10 mouse cellular contexts compared by ENCODE assay signal in the genomic region with DNA sequence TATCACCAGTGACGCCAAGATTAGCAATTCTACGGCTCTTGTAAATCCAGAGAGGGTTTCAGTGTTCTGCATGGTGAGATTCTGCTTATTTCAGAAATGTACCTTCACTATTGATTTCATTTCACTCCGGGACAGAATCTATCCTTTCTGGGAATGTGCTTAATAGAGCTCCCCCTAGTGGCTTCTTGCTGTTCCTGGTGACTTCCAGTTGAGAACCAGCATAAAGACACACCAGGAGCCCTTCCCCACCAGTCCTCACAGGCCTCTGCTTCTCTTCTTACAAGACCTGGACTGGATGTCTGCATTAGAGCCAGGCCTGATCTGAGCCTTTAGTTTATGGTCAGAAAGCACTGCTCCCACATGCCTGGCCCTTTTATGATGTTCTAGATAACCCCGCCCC. TPM values are rescaled to one million over a fixed set of nuclear protein-coding genes. Genes with fewer than 3 reads are reported as not detected.
A peak's percentile ranks its signal among the peaks of the same experiment; 100 is the strongest.
DNase-seq lines count a peak whose midpoint lies in the region; ATAC-seq lines count a peak whose summit lies in the region.
"Had no signal": no experiment of that assay in that cellular context is flagged by ENCODE, and none has a peak within 500 bp of the region (broad histone marks: within the 10 kb centered on the region; RNA-seq: fewer than 3 reads in every experiment).

No protein-coding gene starts in this region.

- no peak overlapping the region for H3K9ac ChIP-seq in heart, embryonic 12.5 days
- H3K9ac ChIP-seq: embryonic facial prominence, embryonic 12.5 days; lung, embryonic 15.5 days had no signal

- WGBS in heart, embryonic 12.5 days = 69% methylated on average over 4 of the region's 4 CpGs

- no peak overlapping the region for H3K4me2 ChIP-seq in heart, embryonic 12.5 days
- H3K4me2 ChIP-seq: embryonic facial prominence, embryonic 12.5 days; lung, embryonic 15.5 days had no signal

- no peaks in the 10 kb centered on the region for H3K27me3 ChIP-seq in heart, embryonic 12.5 days (replicated peaks)
- H3K27me3 ChIP-seq: embryonic facial prominence, embryonic 12.5 days; lung, embryonic 15.5 days had no signal

- no peaks in the 10 kb centered on the region for H3K9me3 ChIP-seq in heart, embryonic 12.5 days (replicated peaks)
- H3K9me3 ChIP-seq: embryonic facial prominence, embryonic 12.5 days; lung, embryonic 15.5 days had no signal

- DNase-seq in heart, adult 8-10 months (ENCODE audit: low spot score) = peak; percentile 63
- DNase-seq in 416B (ENCODE audit: low read depth) (peak; percentile 78), adipocyte (ENCODE audit: low spot score) (peak; percentile 58)
- peak; percentile 68 for DNase-seq in embryo, embryonic 10 days (ENCODE audit: low spot score)
- peak; percentile 61 to 62 for DNase-seq in kidney, postnatal 36 days
- DNase-seq in lung, postnatal 36 days = peak; percentile 83

- peaks cover 7% of the 10 kb centered on the region for H3K4me1 ChIP-seq in heart, embryonic 12.5 days (replicated peaks)

- no peak for ATAC-seq in heart, embryonic 12.5 days (ENCODE audit: insufficient number of reproducible peaks, low FRiP score)
- no peak for ATAC-seq in erythroblast, adult 5-6 weeks (replicated peaks; ENCODE audit: low FRiP score, poor library complexity, severe bottlenecking)

- no peak overlapping the region for H3K4me3 ChIP-seq in heart, embryonic 12.5 days
- H3K4me3 ChIP-seq: embryonic facial prominence, embryonic 12.5 days; lung, embryonic 15.5 days had no signal

- peaks cover 68% of the 10 kb centered on the region for H3K36me3 ChIP-seq in heart, embryonic 12.5 days

- H3K27ac ChIP-seq in heart, embryonic 12.5 days (ENCODE audit: poor library complexity, severe bottlenecking) = no peak overlapping the region
- H3K27ac ChIP-seq: embryonic facial prominence, embryonic 12.5 days; lung, embryonic 15.5 days had no signal

RNA-seq across cellular contexts. Expression of gene E2f8, which starts 4.9 kb away (rescaled TPM):
- 1 to 10 TPM in 3 of 4 experiments, under 1 TPM in 1; 0.87 to 2.1 (median 1.2) TPM for total RNA-seq in heart, adult 8-10 months (2022)
- polyA plus RNA-seq in heart, embryonic 12.5 days (2016; fragmentation: Nextera tagmentation; extraction: Ambion mirVana) = 23.0 and 24.3 TPM in 2 replicates
- total RNA-seq in erythroblast, adult 5-6 weeks (2015; ENCODE audit: low replicate concordance) = 71.3 and 75.9 TPM in 2 replicates
- total RNA-seq in erythroblast, adult 5-6 weeks (2017; ENCODE audit: low replicate concordance) = 68.2 and 121 TPM in 2 replicates

RNA-seq across cellular contexts. Expression of gene Csrp3, which starts 28.7 kb away (rescaled TPM):
- total RNA-seq in heart, adult 8-10 months (2022) = 1,000 to 10,000 TPM; 2,121 to 2,549 (median 2,255) TPM
- 1,088 and 1,135 TPM in 2 replicates for polyA plus RNA-seq in heart, embryonic 12.5 days (2016; fragmentation: Nextera tagmentation; extraction: Ambion mirVana)
- 6.7 and 11.0 TPM in 2 replicates for total RNA-seq in erythroblast, adult 5-6 weeks (2015; ENCODE audit: low replicate concordance)
- 3.0 TPM in 1 of 2 replicates, not detected in the other for total RNA-seq in erythroblast, adult 5-6 weeks (2017; ENCODE audit: low replicate concordance)

RNA-seq across cellular contexts. Expression of gene Nav2, which starts 32.0 kb away (rescaled TPM):
- 10 to 100 TPM; 31.3 to 55.8 (median 41.0) TPM for total RNA-seq in heart, adult 8-10 months (2022)
- 28.1 and 34.6 TPM in 2 replicates for polyA plus RNA-seq in heart, embryonic 12.5 days (2016; fragmentation: Nextera tagmentation; extraction: Ambion mirVana)
- 1.9 and 5.6 TPM in 2 replicates for total RNA-seq in erythroblast, adult 5-6 weeks (2015; ENCODE audit: low replicate concordance)
- total RNA-seq in erythroblast, adult 5-6 weeks (2017; ENCODE audit: low replicate concordance) = 3.9 and 4.6 TPM in 2 replicates

Comparison
In these comparisons a context has a peak if more than half of its experiments do, and no peak if none do; other contexts are left out.
1. RNA of gene E2f8, which starts 4.9 kb away (total RNA-seq): 68.2 to 121 TPM in erythroblast, adult 5-6 weeks; 0.87 to 2.1 TPM in heart, adult 8-10 months; every median in the first group is over 10 times any median in the second.
2. RNA of gene Csrp3, which starts 28.7 kb away (total RNA-seq): 2,121 to 2,549 TPM in heart, adult 8-10 months; 3.0 to 11.0 TPM in erythroblast, adult 5-6 weeks; every median in the first group is over 100 times any median in the second.
3. RNA of gene Nav2, which starts 32.0 kb away (total RNA-seq): 31.3 to 55.8 TPM in heart, adult 8-10 months; 1.9 to 5.6 TPM in erythroblast, adult 5-6 weeks; every median in the first group is over 4 times any median in the second.
4. Peak in every context shown above with its lines, with median percentiles within 50 percentile points of each other: DNase-seq.